Mouse (Mus musculus) small intestine, adult 2 months (tissue): ENCODE results near the gene Pou2f3.

Experiments used
- CTCF ChIP-seq: fragments of 200-500 bp; IDR thresholded peaks from 2 replicates; pipeline ENCODE4 v1.5.1; 2012; ENCODE audit warnings: low read depth, mild to moderate bottlenecking, control low read depth, inconsistent platforms, low read length, moderate library complexity, mixed read lengths; ENCODE audit not compliant: insufficient replicate concordance, insufficient read length; ENCODE audit errors: extremely low read depth
- POLR2A ChIP-seq: fragments of 200-500 bp; IDR thresholded peaks from 2 replicates; pipeline ENCODE4 v1.6.1; 2012; ENCODE audit warnings: low read depth, mild to moderate bottlenecking, control low read depth, inconsistent platforms, low read length, moderate library complexity

DNA sequence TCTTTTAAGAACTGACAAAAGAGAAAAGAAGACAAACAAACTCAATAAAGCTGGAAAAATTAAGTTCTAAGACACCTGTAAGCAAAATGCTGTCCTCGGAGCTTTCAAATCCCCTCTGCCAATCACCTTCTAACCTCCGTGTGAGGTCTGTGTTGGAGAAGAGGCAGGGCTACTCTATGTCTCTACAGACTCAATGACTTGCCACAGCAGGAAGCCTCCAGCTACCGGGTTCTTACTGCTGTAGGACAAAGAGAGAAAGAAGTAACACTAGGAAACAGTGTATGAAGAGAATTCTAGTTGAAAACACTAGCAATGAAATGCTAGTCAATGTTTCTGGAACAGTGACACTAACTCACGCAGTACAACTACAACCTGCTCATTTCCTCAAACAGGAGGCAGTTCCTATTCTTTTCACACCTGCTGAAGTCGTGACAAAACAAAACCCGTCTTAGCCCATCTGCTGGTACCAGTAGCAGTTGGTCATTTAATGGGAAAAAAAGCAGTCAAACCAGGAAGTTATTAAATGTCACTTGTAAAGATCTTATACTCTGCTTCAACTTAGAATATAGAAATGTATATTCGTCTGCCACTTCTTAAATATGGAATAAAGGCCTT is 126.6 kb downstream of the Pou2f3 start:
- TF ChIP-seq POLR2A (no peak), CTCF (no peak)
